Mouse (Mus musculus) MEL (cell line): Measurements from ENCODE around the gene Raet1d.
"Not testable (repeated sequence)": the region's sequence is repeated elsewhere in the genome, so short reads cannot be mapped to it uniquely, and the experiment has no call there.

Source experiments
- CTCF ChIP-seq, 3 experiments: IDR thresholded peaks in 2 of 3; conservative IDR thresholded peaks in 1 of 3; 2 replicates each; pipeline ENCODE4 v1.5.1; 2011 to 2012; ENCODE audit warnings: low read length in 3 of 3, low read depth in 2 of 3, mild to moderate bottlenecking in 2 of 3, improper control_type of control experiment in 1 of 3, inconsistent platforms in 1 of 3, mixed read lengths in 1 of 3, moderate library complexity in 1 of 3; ENCODE audit not compliant: control insufficient read depth in 1 of 3, insufficient read depth in 1 of 3, poor library complexity in 1 of 3, severe bottlenecking in 1 of 3
- NRF1 ChIP-seq: IDR thresholded peaks from 2 replicates; pipeline ENCODE4 v1.6.1; 2014; ENCODE audit warnings: low read depth, mild to moderate bottlenecking, inconsistent platforms, low read length, improper control_type of control experiment, moderate library complexity; ENCODE audit not compliant: poor library complexity, insufficient read depth, severe bottlenecking
- POLR2A ChIP-seq, 2 experiments: IDR thresholded peaks; 2 replicates each; pipeline ENCODE4 v1.6.1; 2011 to 2012; ENCODE audit warnings: low read length in 2 of 2, mild to moderate bottlenecking in 2 of 2, control low read depth in 1 of 2, improper control_type of control experiment in 1 of 2, low read depth in 1 of 2, moderate library complexity in 1 of 2; ENCODE audit not compliant: control insufficient read depth in 1 of 2, insufficient read depth in 1 of 2, poor library complexity in 1 of 2

DNA sequence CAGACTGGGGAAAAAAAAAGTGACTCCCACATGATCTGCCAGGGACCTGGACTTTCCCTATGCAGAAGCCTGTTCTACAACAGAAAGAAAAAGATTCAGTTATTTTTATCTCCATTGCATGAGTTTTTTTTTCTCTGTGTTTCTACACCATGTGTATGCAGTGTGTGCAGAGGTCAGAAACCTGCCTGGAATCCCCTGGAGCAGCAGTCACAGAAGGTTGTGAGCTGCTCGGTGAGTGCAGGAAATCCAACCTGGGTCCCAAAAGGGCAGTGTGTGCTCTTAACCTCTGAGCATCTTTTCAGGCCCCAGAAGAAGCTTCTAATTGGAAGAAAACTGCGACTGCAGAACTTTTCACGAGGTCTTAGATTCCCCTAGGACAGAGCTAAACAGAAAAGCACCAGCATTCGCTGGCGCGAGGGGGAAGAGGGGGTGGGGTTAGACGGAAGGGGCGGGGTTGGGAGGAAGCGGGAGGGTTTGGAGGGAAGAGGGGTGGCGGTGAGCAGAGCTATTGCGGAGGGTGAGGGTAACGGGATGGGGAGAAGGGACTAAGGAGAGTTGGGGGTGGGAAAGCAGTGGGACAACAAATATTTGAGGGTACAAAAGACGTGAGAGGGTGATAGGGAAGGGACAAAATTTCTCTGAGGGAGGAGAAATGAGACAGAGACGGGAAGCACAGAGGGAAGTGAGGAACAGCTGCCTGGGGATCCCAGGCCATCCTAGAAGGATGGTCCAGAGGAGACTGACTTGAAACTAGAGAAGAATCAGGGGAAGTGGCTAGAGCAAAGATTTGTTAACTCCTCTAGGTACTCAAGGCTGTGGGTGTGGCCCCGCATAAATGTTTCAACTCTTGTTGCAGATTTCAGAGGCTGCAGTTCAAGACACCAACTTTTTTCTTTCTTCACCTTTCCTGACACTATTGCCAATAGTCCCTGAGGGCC is 1.3 kb downstream of the Raet1d start:
- TF ChIP-seq CTCF (IDR thresholded peaks at IDR 0.05 in 2 of 3, conservative IDR thresholded peaks at IDR 0.05 in 1 of 3; ENCODE audit: control insufficient read depth in 1 of 3, insufficient read depth in 1 of 3, low read depth in 2 of 3, low read length in 3 of 3, poor library complexity in 1 of 3, severe bottlenecking in 1 of 3); NRF1; POLR2A (IDR thresholded peaks at IDR 0.05; ENCODE audit: control insufficient read depth in 1 of 2, insufficient read depth in 1 of 2, low read depth in 1 of 2, low read length in 2 of 2, poor library complexity in 1 of 2): not testable (repeated sequence)
